ENCODE assay signal across 16 mouse cellular contexts in the genomic region with DNA sequence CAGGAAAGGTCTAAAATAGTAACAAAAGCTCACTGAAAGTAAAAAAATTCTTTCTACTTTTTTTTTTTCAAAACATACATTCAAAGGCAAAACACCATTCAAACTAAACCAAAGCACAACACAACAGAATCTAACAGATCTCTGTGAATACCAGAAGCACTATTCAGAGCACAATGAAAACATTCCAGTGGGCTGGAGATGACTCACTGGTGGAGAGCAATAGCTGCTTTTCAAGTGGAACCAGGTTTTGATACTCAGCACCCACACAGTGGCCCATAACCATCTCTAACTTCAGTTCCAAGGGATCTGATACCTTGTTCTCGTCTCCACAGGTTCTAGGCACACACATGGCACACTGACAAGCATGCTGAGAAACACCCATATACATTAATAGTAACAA. TPM values are rescaled to one million over a fixed set of nuclear protein-coding genes. Genes with fewer than 3 reads are reported as not detected.
DNase-seq lines count a peak whose midpoint lies in the region; TF ChIP-seq lines count a peak whose summit lies in the region.
"Had no signal": no experiment of that assay in that cellular context is flagged by ENCODE, and none has a peak within 500 bp of the region (broad histone marks: within the 10 kb centered on the region; RNA-seq: fewer than 3 reads in every experiment).

No protein-coding gene starts in this region.

- no peak for TF ChIP-seq POLR2A in lung, adult 2 months (IDR thresholded peaks at IDR 0.05; ENCODE audit: borderline replicate concordance, extremely low read depth, low read depth, low read length)
- no peak for TF ChIP-seq POLR2A in myocyte (IDR thresholded peaks at IDR 0.05; ENCODE audit: insufficient read length, low read depth)

- DNase-seq in frontal cortex, postnatal 36 days (ENCODE audit: low spot score in 2 of 2) = peak; percentile 10 to 18
- DNase-seq in frontal cortex, postnatal 25 days (ENCODE audit: low spot score in 2 of 2) = no peak
- DNase-seq in lung, postnatal 36 days = peak; percentile 13
- DNase-seq in lung, adult 2 months = no peak
- DNase-seq in Muller cell, postnatal 12 days (ENCODE audit: inconsistent ontology term) = peak; percentile 85
- no peak for DNase-seq in spleen, postnatal 36 days (ENCODE audit: low spot score in 2 of 2)
- DNase-seq: cerebellum, postnatal 10 days; gastrocnemius, postnatal 10 days; kidney, postnatal 4 days; thymus, adult 2 months had no signal

- H3K4me1 ChIP-seq in lung, adult 2 months (ENCODE audit: control insufficient read depth, insufficient read depth, low read length) = peaks cover 5% of the 10 kb centered on the region
- H3K4me1 ChIP-seq: hindbrain, embryonic 12.5 days; limb, embryonic 12.5 days had no signal

- H3K4me3 ChIP-seq in lung, adult 2 months (replicated peaks; ENCODE audit: extremely low read depth, low read depth, low read length) = no peak overlapping the region
- H3K4me3 ChIP-seq in myocyte = no peak overlapping the region
- H3K4me3 ChIP-seq: hindbrain, embryonic 12.5 days; limb, embryonic 12.5 days; liver, embryonic 15.5 days; neural tube, embryonic 13.5 days had no signal

- H3K79me2 ChIP-seq in myocyte (ENCODE audit: control insufficient read depth, insufficient read depth) = peaks cover 81% of the 10 kb centered on the region

- peaks cover 47% of the 10 kb centered on the region for H3K36me3 ChIP-seq in myocyte (ENCODE audit: control insufficient read depth, insufficient read depth)

- H3K27me3 ChIP-seq in myocyte (ENCODE audit: control insufficient read depth, insufficient read depth, insufficient read length) = no peaks in the 10 kb centered on the region
- H3K27me3 ChIP-seq: hindbrain, embryonic 12.5 days; limb, embryonic 12.5 days; liver, embryonic 15.5 days; neural tube, embryonic 13.5 days had no signal

- H3ac ChIP-seq in myocyte (ENCODE audit: control insufficient read depth, insufficient read length) = no peak overlapping the region

- 53% methylated on average over 1 of the region's 1 CpGs for WGBS in lung, adult 2 months

- no peak for TF ChIP-seq CTCF in lung, adult 2 months (IDR thresholded peaks at IDR 0.05; ENCODE audit: insufficient read depth, low read length)

- peak overlapping the region; percentile 63 for H3K4me2 ChIP-seq in myocyte (ENCODE audit: low read depth)
- H3K4me2 ChIP-seq: hindbrain, embryonic 12.5 days; limb, embryonic 12.5 days; liver, embryonic 15.5 days; midbrain, embryonic 11.5 days; neural tube, embryonic 13.5 days had no signal

TF ChIP-seq in myocyte, 11 proteins besides CTCF, POLR2A, EP300 and RAD21:
- no peak for TF ChIP-seq REST (IDR thresholded peaks at IDR 0.05; ENCODE audit: insufficient read depth, insufficient read length)
- no peak for TF ChIP-seq MYOD1 (IDR thresholded peaks at IDR 0.05; ENCODE audit: control insufficient read depth in 1 of 3, insufficient read length in 2 of 3, low read depth in 2 of 3)
- TF ChIP-seq TCF12 (IDR thresholded peaks at IDR 0.05; ENCODE audit: insufficient read depth, poor library complexity, severe bottlenecking) = no peak

RNA-seq across cellular contexts. Expression of a gene that starts 10.4 kb away (rescaled TPM):
- polyA plus RNA-seq in lung, adult 2 months (2012; rRNA removed) = 16.7 and 23.5 TPM in 2 replicates
- 137 TPM for polyA plus RNA-seq in myocyte (2012; fragmentation: generic; extraction: Trizol)

RNA-seq across cellular contexts. Expression of a gene that starts 10.7 kb away (rescaled TPM):
- polyA plus RNA-seq in lung, adult 2 months (2012; rRNA removed) = 5.8 and 11.3 TPM in 2 replicates
- polyA plus RNA-seq in myocyte (2012; fragmentation: generic; extraction: Trizol) = 34.5 TPM

RNA-seq across cellular contexts. Expression of a gene that starts 37.3 kb away (rescaled TPM):
- polyA plus RNA-seq in lung, adult 2 months (2012; rRNA removed) = 2.8 TPM in 2 replicates
- 51.1 TPM for polyA plus RNA-seq in myocyte (2012; fragmentation: generic; extraction: Trizol)

RNA-seq across cellular contexts. Expression of a gene that starts 53.2 kb away (rescaled TPM):
- polyA plus RNA-seq in lung, adult 2 months (2012; rRNA removed) = 8.8 and 13.9 TPM in 2 replicates
- polyA plus RNA-seq in myocyte (2012; fragmentation: generic; extraction: Trizol) = 5.8 TPM

Comparison
In these comparisons a context has a peak if more than half of its experiments do, and no peak if none do; other contexts are left out.
1. DNase-seq: peak in frontal cortex, postnatal 36 days (2 of 2), lung, postnatal 36 days (single experiment) and Muller cell, postnatal 12 days (single experiment); none in frontal cortex, postnatal 25 days (0 of 2), lung, adult 2 months (single experiment) and spleen, postnatal 36 days (0 of 2).
2. RNA of a gene that starts 37.3 kb away (polyA plus RNA-seq): 51.1 TPM in myocyte (single experiment); 2.8 TPM in lung, adult 2 months; every median in the first group is over 10 times any median in the second.